Mouse (Mus musculus): ENCODE data around the gene Gm14698. TPM values are rescaled to one million over a fixed set of nuclear protein-coding genes. Genes with fewer than 3 reads are reported as not detected.

Gm14698 gene
- polyA plus RNA-seq (2021; fragmentation: Nextera tagmentation) = 0.38 and 0.50 TPM in 2 replicates
- long read RNA-seq, experiment 1, full-length matches to known transcripts = 2 of 2 reads
- long read RNA-seq, experiment 1, partial matches to known transcripts = 0 of 2 reads
- long read RNA-seq, experiment 1, other reads (novel, unspliced or antisense) = 0 of 2 reads
- long read RNA-seq, experiment 2 = 0 reads

GRCm38 (mm10) chrX:68821059-68821458 lies at the start of gene Gm14698:
TSS of gene Gm14698 (plus strand) at chrX:68821093.

Other genes with a start within 250 kb of the Gm14698 start
- gene Fmr1, start 142.6 kb upstream of the Gm14698 start, polyA plus RNA-seq (2021; fragmentation: Nextera tagmentation) = 10.1 and 10.8 TPM in 2 replicates
- gene Fmr1nb, start 59.3 kb upstream of the Gm14698 start, polyA plus RNA-seq (2021; fragmentation: Nextera tagmentation) = 0.39 TPM in 1 of 2 replicates, not detected in the other
- gene Gm6812, start 72.0 kb downstream of the Gm14698 start, polyA plus RNA-seq (2021; fragmentation: Nextera tagmentation) = not detected in 2 replicates